Mouse (Mus musculus): ENCODE data around the gene Tanc1.
"Not testable (repeated sequence)": the region's sequence is repeated elsewhere in the genome, so short reads cannot be mapped to it uniquely, and the experiment has no call there.

The Tanc1 gene

DNA sequence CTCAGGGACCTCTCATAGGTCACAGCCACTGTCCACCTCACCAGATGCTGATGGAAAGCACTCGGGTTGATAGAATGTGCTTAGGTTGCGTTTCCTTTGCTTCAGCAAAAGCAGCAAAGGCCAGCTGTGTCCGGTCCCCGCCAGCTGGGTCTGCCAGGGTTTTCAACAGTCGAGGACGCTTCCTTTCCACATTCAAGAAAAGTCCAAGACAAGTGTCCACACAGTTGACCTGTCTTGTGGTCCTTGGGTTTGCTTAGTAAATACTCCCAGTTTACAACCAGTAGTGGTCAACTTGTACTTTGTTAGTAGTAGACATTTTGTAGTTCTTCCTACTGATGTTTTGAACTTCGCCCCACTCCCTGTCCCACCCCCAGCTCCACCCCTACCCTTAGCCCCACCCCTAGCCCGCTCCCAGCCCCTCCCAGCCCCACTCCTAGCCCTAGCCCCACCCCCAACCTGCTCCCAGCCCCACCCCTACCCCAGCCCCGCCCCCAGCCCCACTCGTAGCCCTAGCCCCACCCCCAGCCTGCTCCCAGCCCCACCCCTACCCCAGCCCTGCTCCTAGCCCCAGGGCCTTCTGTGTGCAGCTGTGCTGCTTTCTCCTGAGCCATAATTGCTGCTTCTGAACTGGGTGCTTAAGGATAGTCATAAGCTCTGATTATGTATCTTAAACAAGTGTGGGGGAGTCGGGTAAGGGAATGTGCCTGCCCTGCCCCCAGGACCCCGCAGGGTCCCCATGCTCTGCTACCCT lies 229.5 kb downstream of the Tanc1 start:
- DNase-seq, result peak; percentile 72

DNA sequence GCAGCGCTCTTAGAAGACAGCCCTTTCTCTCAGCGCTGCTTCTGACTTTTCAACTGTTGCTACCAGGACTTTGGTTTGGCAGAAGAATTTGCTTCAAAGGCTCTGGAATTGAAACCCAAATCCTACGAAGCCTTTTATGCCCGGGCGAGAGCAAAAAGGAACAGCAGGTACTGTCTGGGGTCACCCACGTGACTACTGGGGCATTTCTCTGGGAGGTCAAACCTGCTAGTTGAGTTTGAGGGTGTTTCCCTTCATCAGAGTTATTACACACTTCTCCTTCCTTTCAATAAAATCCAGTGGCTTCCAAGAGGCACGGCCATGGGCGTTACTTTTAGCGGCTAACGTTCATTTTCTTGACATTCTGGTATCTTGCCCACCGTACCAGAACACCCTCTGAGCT lies 230.1 kb downstream of the Tanc1 start:
- DNase-seq, result peak; percentile 25

DNA sequence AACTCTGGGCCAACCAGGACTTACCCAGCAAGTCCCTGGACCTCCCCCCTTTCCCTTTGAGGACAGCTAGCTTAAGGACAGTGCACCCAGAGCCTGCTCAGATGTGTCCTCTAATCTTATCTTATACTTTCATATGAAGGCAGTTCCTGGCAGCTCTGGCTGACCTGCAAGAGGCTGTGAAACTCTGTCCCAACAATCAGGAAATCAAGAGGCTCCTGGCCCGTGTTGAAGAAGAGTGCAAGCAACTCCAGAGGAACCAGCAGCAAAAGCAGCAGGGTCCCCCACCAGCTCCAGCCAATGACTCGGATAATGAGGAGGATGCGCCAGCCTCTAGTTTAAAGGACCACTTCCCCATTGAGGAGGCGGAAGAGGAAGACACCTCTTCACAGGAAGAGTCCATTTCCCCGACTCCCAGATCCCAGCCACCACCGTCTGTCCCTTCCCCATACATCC lies 230.7 kb downstream of the Tanc1 start:
- no peak for DNase-seq

DNA sequence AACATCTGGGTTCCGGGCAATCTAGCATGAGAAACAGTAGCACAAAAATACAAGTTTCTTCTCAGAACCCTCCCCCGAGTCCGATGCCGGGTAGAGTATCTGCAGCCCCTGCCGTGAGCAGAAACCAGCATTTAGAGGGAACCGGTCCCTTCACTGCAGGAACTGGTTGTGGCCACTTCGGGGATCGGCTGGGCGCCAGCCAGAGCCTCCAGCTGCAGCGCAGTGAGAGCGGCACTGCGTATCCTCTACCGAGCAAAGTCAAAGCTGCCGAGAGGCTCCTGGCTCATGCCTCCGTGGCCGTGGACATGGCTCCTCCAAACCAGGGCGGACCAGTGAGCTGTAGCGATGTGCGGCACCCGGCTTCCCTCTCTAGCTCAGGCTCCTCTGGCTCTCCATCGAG lies 231.3 kb downstream of the Tanc1 start:
- DNase-seq, result peak; percentile 18

DNA sequence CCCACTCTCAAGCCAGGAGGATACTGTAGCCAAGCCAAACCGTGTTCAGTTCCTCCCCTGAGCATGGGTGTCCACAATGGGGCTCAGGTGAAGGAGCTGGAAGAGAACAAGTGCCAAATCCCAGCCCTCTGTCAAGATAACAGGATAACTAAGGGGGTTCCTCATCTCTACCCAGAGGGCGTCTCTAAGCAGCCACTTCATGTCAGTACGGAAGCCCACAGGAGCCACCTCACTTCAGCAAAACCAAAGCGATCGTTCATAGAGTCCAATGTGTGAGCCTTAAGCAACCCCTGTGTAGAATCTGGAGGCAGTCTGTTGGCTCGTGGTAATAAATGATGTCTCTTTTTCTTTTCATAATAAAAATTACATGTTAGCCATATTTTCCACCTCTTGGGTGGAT lies 232.0 kb downstream of the Tanc1 start:
- no peak for DNase-seq

DNA sequence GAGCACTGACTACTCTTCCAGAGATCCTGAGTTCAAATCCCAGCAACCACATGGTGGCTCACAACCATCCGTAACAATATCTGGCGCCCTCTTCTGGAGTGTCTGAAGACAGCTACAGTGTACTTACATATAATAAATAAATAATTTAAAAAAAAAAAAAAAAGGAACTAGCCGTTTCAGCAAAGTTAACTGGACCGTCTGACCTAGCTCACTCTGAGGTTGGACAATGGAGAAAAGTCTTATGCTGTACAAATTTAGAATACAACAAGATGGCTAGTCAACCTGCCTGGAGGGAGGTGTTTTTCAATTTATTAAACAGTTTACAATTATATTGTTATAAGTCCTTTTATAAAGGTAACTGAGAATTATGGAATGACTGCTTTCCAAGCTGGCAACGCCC lies 240.0 kb downstream of the Tanc1 start:
- not testable (repeated sequence) for DNase-seq

DNA sequence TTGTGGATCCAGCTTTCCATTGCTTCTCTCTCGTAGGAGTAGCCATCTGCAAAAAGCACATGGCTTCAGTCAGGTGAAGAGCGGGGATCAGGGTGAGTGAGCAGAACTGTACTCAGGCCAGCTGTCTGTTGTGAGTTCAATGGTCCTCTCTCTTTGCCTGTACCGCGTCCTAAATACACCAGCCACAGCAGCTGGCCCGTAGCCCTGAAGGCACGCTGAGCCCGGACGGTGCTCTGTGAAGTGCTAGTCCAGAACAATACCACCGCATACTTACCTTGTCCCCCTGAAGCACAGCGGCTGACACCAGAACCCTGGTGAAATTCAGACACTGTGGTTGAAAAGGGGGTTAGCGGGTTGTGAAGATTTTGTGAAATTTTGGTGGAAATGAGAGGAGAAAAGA lies 241.1 kb downstream of the Tanc1 start:
- no peak for DNase-seq

DNA sequence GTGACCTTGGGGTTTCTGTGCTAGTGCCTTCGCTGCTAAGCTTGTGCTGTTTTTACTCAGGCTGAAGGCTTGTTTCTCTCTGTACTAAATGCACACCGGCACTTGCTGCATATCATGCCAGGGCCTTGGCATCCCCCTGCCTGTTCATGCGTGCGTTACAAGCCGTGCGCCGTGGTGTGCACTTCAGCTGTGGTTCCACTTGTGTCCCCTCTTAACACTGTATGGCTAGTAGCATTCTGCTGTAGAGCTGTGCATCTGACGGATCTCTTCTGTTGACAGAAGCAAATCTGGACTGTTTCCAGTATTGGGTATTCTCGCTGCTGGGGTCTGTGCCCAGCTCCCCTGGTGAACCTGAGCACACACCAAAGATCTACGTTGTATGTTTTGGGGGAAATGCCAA lies 241.7 kb downstream of the Tanc1 start:
- DNase-seq, result no peak

DNA sequence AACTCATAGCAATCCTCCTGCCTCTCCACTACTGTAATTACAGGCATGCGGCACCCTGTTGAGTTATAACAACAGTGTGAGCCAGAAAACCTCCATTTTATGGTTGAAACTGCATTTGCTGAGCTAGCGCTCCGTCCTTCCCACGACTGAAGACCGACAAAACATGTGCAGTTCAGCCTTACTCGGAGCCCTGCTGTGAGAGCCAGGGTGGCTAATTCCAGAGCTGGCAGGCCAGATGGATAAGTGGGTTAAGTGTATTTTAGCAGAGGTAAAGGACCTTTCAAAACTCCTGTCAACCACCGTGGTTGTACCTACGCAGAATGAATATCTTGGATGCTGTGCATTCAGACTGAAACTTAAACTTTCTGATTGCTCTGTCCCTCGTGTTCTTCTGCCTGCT lies 242.5 kb downstream of the Tanc1 start:
- no peak for DNase-seq

DNA sequence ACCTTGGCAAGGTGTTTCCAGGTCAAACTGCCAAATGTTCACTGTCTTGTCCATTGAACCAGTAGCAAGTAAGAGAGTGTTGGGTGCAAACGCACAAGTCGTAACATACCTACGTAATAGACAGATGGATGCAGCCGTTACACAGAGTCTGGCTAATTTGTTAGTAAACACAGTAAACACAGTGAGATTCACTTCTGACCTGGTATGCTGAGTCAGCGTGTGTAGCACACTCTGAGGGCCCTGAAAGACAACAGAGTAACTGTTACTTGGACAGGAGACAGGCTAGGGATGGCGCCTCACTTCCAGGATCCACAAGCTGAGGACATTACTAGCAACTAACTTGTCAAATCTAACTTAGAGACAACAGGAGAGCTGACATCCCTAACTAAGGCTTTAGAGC lies 250.8 kb downstream of the Tanc1 start:
- no peak for DNase-seq

DNA sequence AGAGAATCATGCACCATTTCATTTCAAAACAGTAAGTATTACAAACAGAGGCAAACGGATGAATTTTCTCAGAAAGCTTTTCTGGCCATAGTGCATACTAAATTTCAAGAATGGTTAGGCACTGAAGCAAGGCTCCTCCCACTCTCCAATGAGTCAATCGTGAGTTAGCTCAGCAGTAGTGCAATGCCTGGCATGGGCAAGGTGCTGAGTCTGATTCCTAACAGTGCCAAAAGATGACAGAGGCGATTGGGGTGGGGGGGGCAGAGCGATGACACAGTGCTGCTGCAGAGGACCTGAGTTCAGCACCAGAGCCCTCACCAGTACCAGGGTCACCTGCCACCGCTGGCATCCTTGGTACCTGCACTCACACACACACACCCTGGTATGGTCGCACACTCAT lies 258.7 kb downstream of the Tanc1 start:
- no peak for DNase-seq

DNA sequence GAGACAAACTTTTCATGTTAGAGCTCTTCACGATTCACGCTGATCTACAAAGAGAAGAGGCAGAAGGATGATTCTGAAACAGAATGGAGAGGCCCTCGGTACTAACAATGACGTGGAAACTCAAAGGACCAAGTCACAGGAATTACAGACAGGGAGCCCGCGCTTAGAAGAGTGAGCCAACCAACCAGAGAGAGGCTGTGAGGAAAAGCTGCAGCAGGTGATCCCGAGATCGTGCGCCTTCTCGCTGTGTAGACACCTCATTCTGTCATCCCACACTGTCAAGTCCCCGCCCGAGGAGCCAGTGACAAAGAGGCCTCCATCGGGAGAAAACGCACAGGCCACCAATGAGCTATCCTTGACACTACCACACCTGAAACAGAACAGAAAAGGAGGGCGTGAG lies 264.6 kb downstream of the Tanc1 start:
- no peak for DNase-seq

DNA sequence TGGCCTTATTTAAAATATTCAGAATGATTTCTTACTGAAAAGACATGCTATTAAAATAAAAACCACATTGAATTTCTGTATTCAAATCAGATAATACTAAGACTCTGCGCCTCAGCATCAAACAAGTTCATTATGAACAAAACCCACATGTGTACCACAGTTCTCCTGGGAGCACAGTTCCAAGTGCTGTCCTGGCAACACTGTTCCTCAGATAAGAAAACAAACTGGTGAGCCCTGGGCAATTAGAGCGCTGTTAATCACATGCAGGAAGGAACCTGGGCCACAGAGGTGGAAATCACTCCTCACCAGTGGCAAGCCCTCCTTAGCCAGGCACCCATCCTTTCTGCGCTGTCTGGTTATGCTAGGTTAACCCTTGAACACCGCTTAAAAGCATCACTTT lies 265.5 kb downstream of the Tanc1 start:
- no peak for DNase-seq

DNA sequence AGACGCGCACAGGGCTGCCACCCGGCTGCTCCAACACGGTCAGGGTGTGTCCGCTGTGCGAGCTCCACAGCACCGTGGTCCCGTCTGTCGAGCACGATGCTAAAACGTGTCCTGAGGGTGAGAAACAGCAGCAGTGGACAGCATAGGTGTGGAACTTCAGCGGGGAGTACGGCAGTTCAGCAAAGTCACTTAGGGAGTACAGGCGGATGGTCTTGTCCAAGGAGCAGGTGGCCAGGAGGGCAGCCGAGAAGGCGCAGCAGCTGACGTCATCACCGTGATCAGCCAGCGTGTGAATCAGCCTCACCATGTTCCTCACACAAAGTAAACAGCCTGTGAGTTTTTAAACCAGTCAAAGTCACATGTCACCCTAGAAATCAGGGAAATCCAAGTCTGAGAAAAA lies 266.4 kb downstream of the Tanc1 start:
- peak; percentile 22 for DNase-seq

DNA sequence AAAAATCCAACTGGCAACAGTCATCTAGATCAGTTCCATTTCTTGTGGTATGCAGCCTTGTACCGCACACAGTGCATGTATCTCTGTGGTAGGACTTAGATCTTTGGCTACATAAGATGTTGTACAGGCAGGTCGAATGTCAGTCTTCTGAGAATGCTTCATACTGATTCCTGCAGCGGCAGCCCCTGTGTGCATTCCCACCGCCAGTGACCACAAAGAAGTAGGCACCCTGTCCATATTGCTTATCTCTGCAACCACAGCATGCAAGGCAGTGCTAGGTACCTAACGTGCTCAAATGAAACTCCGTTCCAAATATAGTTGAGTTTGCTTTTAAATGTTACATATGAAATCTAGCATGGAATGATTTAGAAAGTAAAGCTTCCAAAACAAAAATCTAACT lies 269.6 kb downstream of the Tanc1 start:
- no peak for DNase-seq

DNA sequence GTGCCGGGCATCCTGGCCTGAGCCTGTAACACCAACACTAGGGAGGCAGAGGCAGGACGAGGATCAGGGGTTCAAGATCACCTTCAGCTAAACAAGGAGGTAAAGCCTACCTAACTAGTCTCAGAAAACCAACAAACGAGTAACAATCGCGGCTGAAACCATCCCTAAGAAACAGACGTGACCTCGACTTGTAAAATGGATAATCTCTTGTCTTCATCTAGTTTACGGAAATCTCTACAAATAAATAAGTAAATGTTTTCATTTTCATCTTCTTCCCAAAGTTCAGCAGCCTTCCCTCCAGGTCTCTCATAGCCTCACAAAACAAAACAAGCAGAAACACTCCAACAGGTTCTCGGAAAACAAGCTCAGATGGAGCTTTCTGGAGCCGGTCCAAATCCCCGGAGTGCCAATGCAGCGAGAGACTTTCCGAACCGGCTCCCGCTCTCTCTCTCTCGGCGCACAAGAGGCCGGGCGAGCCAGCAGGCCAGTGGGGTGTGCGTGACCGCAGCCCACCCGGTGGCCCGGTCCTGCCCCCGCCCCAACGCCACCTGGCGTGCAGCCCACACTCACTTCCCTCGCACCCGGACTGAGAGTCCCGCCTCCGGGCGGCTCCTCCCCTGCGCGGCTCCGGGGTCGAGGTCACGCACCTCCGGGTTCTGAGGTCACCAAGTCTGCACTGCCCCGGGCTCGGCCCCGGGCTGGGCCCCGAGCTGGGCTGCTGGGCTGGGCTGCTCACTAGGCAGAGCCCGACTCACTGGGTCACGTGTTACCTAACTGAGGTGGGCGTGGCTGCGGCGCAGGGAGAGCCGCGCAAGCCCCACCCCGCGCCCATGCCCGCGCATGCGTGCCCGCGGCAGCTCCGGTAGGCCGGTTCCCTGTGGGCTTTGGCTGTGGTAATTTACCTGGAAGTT lies 270.2 kb downstream of the Tanc1 start, which contains the start of gene Wdsub1:
Gene Wdsub1 (minus strand): TSS at position 761 of the 911 bp plus-strand sequence.
- peak; percentile 96 for DNase-seq

DNA sequence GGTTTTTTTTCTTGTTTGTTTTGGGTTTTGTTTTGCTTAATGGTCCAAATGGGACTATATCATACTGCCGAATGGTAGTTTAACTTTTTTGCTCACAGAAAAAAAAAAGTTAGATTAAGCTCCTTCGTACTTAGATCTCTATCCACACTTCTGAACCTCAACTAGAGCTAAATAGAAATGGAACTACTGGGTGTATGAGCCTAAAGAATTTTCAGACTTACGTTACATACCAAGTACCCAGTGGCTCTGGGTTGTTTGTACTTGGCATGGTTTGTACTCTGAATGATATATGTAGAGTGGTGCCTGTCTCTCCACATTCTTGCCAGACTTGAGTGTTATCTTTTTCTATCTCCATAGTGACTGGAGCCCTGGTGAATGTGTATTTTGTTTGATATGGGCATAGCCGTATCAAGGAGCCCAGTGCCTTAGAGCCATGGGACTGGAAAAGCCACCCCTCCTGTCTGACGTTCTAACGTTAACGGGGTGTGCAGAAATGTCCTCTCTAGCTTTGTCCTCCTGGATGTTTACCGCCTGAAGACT lies 271.0 kb downstream of the Tanc1 start:
- no peak for DNase-seq

DNA sequence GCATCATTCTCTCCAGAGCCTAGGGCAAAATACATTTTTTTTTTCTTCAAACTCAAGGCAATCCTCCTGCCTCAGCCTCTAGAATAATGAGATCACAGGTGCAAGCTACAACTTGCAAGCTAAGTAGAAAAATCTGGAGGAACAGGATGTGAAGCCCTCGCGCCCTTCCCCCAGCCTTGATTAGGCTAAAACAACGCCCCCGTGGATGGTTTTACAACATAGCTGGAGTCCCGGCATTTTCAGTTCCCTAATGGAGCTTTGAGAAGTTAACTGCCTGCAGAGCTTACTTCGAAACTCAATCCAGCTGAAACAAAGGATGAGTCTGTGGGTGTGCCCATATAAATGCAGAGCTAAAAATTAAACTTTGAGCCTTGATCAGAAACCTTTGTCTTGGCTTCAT lies 277.9 kb downstream of the Tanc1 start:
- no peak for DNase-seq
